Mouse (Mus musculus): ENCODE results near the gene Macrod2. TPM values are rescaled to one million over a fixed set of nuclear protein-coding genes. Genes with fewer than 3 reads are reported as not detected.

The Macrod2 gene
- polyA plus RNA-seq, 1 experiment from 2014 or later: 35.0 TPM

GRCm38 (mm10) chr2:142437606-142438461 is 2042.7 kb downstream of the Macrod2 start:
- no peak for ATAC-seq (ENCODE audit: borderline replicate concordance, extremely low read depth, low FRiP score, low TSS enrichment)
- no peaks in the 10 kb centered on the region for H3K9me3 ChIP-seq
- H3K27me3 ChIP-seq: no peaks in the 10 kb centered on the region
- WGBS: 69% methylated on average over 6 of the region's 6 CpGs
- H3K4me3 ChIP-seq: no peak overlapping the region
- H3K36me3 ChIP-seq: no peaks in the 10 kb centered on the region
- no peak overlapping the region for H3K27ac ChIP-seq
- H3K4me1 ChIP-seq: no peaks in the 10 kb centered on the region
- no peak overlapping the region for H3K9ac ChIP-seq
- no peak overlapping the region for H3K4me2 ChIP-seq

Other genes with a start within 250 kb of the Macrod2 start
- not detected in 2 replicates for gene Gm17374, start 243.3 kb upstream of the Macrod2 start, polyA plus RNA-seq (2015; fragmentation: Nextera tagmentation; extraction: Ambion mirVana)
- gene Esf1, start 224.7 kb upstream of the Macrod2 start, polyA plus RNA-seq (2015; fragmentation: Nextera tagmentation; extraction: Ambion mirVana): 22.0 and 23.4 TPM in 2 replicates
- 21.4 and 22.9 TPM in 2 replicates for gene Ndufaf5, start 224.7 kb upstream of the Macrod2 start, polyA plus RNA-seq (2015; fragmentation: Nextera tagmentation; extraction: Ambion mirVana)
- not detected in 2 replicates for gene Sel1l2, start 5.6 kb upstream of the Macrod2 start, polyA plus RNA-seq (2015; fragmentation: Nextera tagmentation; extraction: Ambion mirVana)